Mouse (Mus musculus) thymus, postnatal 14 days (tissue): Measurements from ENCODE around the gene Cdc14b.

ENCODE experiments used
- DNase-seq: peaks from one replicate; pipeline ENCODE4 v3.0.0; 2021

Gene Cdc14b

DNA sequence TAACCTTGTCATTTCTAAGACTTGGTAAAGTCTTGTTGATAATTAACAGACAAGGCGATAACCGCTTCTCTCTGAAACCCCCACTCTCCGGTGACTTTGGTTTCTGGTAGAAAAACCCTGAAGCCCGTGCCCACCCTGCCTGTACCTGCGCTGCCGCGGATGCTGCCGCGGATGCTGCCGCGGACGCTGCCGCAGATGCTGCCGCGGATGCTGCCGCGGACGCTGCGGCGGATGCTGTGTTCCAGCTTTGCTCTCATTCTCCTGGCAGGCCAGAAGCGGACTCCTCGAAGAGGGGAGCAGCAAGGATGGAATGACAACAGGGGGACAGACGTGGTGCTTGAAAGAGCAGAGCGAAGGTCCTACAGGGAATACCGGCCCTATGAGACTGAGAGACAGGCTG, 105.3 kb downstream of the Cdc14b start:
- DNase-seq, result no peak

DNA sequence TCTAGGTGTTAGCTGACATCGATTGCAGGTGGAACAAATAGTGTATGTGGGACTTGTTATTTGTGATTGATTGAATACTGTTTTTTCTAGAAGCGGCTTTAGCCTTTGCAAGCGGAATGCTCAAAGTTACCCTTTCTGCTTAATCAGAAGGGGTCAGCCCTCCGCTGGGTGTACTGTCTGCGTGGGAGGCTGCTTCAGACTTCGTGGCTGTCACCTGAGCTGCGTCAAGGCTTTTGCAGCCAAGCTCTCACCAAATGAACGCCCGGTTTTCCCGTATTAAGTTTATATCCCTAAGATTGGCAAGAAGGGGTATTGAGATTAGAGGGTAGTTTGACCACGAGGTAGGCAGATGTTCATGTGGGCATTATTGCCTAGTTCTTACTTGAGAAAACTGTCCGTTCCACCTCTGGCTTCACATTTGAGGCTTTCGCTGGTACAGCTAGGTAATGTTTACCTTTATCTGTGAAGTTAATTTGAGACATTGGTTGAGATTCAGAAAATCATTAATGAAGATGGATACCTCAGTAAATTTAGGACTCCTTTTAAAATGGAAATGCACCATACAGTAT, 111.9 kb downstream of the Cdc14b start:
- DNase-seq, result no peak

DNA sequence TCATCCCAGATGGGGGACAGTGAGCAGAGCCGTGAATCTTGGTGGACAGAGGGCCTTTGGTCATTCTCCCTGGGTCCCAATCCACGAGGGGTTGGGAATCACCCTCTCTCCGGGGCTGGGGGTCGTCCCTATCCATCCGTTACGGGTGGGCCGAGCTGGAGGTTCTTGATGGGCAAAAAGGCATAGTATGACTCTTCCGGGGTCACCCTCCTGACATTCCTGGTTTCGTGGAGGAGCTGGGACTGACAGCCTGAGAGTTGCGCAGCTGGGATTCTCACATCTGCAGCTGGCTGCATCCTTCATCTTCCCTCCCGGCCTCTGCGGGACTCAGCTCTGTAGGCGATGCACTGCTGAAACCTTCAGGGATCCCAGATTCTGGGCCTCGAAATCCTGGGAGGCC, 112.5 kb downstream of the Cdc14b start:
- DNase-seq, result peak; percentile 25

DNA sequence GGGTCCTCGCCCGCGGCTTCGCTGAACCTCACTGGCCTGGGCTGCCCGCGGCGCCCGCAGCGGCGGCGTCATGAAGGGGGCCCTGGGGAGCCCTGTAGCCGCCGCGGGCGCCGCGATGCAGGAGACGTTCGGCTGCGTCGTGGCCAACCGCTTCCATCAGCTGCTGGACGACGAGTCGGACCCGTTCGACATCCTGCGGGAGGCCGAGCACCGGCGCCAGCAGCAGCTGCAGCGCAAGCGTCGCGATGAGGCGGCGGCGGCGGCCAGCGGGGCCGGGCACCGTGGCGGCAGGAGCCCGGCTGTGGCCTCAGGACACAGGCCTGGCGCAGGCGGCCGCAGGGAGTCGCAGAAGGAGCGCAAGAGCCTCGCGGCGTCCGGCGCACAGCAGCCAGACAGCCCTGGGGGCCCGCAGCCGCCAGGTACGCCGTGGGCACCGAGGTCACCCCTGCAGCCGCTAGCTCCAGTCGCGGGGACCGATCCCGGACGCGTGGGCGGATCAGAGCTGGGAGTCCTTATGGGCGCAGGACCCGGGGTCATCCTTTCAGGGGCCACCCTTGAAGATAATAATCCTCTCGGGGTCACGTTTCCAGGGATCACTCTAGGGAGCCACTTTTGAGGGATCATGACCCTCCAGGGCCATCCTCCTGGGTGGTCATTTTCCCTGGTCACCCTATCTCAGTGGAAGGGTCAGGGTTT, 113.0 kb downstream of the Cdc14b start:
- peak; percentile 60 for DNase-seq

DNA sequence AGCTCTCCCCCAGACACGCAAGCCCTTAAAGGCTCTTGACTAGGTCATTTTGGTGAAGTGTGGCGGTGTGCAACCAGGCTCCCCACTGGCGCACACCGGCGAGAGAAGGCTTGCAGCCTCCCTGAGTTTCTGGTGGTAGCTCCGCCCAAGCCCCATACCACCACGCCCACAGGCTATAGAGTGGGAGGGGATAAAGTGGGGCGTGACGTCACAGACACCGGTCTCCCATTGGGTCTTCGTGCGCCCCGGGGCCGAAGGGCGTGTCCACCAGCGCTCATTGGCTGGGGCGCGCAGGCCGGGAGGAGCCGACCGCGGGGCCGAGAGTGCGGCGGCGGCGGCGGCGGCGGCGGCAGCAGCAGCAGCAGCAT, 113.6 kb downstream of the Cdc14b start, which contains the start of gene Habp4:
Habp4 (plus strand) TSS at position 277 of the 368 bp plus-strand sequence.
- DNase-seq, result peak; percentile 99

DNA sequence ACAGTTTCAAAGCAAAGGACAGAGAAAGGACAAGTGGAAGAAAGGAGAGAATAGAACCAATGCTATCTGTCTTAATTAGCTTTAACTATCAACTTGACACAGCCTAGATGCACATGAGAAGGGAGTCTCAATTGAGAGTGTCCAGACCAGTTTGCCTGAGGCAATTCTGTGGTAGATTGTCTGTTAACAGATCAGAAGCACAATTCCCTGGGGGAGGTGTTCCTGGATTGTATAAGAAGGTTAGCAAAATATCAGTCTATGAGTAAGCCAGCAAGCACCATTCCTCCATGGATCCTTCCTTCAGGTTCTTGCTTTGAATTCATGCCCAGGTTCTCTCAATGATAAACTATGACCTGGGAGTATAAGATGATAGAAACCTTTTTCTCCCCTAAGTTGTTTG, 118.1 kb downstream of the Cdc14b start:
- no peak for DNase-seq

DNA sequence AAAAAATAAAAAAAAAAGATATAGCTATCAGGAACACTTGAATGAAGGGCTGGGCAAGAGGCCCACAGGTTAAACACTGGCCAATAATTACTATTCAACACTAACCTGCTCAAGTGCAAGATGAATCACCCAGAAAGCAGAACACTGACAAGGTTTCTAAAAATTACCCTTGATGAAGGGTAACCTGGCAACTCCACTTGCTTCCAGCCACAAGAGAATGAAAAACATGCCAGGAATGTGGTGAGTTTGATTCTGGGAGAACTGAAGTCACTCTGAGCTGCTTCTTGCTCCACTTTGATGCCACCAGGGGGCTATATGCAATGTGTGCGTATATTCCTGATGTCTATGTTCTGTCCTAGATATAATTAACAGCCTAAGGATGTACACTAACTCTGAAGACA, 119.9 kb downstream of the Cdc14b start:
- no peak for DNase-seq

DNA sequence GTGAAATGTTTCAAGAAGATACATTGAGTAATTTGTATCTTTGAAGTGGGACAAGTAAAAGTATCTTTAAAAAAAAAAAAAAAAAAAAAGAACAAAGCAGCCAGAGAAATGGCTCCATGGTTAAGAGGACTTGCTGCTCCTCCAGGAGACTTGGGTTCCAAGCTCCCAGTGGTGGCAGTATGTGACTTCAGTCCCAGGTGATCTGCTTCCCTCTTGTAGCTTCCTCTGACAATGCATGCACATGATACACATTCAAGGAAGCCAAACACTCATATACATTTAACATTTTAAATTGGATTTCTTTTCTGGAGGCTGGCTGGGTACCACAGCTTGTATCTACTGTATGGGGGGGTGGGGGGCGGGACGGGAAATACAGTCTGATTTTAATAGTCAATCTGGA, 120.4 kb downstream of the Cdc14b start:
- DNase-seq, result no peak

DNA sequence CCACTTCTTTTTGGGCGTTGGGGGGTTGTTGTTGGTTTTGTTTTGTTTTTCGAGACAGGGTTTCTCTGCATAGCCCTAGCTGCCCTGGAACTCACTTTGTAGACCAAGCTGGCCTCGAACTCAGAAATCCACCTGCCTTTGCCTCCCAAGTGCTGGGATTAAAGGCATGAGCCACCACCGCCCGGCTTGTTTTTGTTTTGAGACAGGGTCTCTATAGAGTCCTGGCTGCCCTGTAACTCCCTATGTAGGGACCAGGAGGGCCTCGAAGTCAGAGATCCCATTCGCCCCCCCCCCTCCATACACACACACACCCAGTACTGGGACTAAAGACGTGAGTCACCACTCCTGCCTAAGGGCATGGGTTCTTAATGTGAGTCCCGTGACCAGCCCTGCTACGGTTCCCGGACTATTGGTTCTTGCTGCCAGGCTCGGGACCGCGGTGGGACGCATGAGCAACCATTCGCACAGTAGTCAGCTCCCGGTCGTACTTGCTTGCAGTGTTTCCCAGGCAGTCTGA, 121.3 kb downstream of the Cdc14b start:
- DNase-seq, result peak; percentile 51

DNA sequence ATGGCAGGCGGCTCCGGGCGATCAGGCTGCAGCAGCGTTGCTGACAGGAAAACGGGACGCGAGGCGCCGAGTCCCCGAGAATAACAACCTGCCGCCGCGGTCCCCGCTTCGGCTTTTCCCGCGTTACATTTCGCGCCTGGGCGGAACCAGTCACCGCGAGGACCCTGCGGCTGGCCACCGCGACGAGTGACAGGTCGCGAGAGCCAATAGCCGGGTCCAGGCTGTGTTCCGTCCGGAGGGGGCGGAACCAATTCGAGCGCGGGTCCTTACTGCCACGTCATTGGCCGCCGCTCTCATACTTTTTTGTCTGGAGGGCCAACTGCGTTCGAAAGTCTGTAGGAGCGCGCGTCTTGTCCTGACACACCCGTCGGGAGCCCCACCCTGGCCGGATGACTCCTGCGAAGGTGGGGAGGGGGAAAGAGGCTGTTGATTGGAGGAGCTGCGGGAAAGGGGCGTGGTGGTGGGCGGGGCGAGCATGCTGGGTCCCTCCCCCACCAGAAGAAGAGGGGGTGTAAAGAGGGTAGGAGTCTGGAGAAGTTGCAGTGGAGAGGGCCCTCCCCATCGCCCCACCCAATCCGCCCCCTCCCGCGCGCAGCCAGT, 121.9 kb downstream of the Cdc14b start, which contains the start of gene Zfp367:
Zfp367 (minus strand) TSS at position 120 of the 600 bp plus-strand sequence.
- peak; percentile 99 for DNase-seq

DNA sequence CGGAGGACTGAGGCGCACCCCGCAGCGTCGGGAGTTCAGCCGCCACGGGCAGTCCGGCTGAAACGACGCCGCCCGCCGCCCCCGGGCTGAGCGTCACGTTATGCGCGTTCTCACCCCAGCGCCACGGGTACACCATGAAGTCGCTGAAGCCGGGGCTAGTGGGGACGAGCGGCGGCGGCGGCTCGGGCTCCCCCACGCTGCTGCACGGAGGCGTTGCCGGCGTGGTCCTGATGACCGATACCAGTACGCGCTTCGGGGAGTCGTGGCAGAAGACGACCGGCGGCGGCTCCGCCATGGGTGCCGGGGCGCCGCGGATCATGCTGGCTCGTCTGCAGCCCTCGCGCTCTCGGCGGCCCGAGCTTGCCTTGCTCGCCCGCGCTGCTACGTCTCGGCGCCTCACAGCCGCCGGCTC, 122.4 kb downstream of the Cdc14b start:
- DNase-seq, result peak; percentile 61

DNA sequence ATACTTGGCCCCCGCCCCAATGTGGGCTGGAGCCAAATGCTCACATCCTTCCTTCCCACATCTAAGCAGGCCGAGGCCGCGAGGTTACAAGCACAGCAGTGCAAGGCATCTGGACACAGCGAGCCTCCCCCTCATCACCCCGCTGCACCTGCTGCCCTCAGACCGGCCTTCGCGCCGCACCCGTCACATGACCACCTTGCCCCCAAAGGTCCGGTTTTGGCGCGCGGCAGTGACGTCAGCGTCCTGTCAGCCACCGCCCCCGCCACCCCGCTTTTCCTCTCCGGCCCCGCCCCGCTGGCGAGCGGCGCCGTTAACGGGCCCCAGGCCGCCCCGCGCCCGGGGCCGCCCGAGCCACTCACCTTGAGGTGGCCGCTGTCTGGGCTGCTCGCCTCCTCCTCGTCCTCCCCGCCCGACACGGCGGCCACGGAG, 122.8 kb downstream of the Cdc14b start:
- peak; percentile 82 for DNase-seq

DNA sequence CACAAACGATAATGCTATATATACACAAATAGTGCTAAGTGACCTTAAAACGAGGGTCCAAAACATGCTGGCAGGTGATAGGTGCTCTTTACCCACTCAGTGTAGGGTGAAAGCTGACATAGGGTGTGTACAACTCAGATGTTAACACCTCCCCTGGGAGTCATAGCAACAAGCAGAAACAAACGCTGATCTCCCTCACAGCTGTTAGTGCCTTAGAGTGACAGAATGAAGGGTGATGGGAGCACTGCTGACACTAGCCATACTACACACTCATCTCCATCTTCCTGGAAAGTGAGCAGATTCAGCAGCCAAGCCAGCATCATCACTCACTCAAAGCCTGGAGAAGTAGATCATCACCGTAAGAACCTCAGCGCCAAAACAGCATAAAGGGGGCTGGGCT, 125.0 kb downstream of the Cdc14b start:
- DNase-seq, result peak; percentile 18
